Mouse (Mus musculus): ENCODE data around the gene Cops9. TPM values are rescaled to one million over a fixed set of nuclear protein-coding genes. Genes with fewer than 3 reads are reported as not detected.

Gene Cops9
- polyA plus RNA-seq, 1 experiment from 2014 or later, result 396 TPM

- no peaks in the 10 kb centered on the region for H3K4me1 ChIP-seq (replicated peaks; ENCODE audit: control insufficient read depth, insufficient read depth)
- no peaks in the 10 kb centered on the region for H3K36me3 ChIP-seq (ENCODE audit: control insufficient read depth, insufficient read depth, low read length)
- H3K4me3 ChIP-seq (ENCODE audit: low read depth, low read length), result no peak within 1 kb of the TSS
- no peaks in the 10 kb centered on the region for H3K9me3 ChIP-seq (ENCODE audit: control insufficient read depth, low read length)
- no peak within 1 kb of the TSS for H3K4me2 ChIP-seq (replicated peaks; ENCODE audit: low read depth)
- TF ChIP-seq EP300 (optimal IDR thresholded peaks at IDR 0.05) (no peak), CTCF (IDR thresholded peaks at IDR 0.05; ENCODE audit: low read depth) (peak; percentile 88)
- no peaks in the 10 kb centered on the region for H3K27me3 ChIP-seq (ENCODE audit: control insufficient read depth, insufficient read depth, low read length)
- WGBS, result 22% methylated on average over 8 of the region's 8 CpGs
- H3K27ac ChIP-seq (replicated peaks), result no peak within 1 kb of the TSS
- ATAC-seq (ENCODE audit: low FRiP score, low TSS enrichment) (peak; percentile 85), DNase-seq (ENCODE audit: low spot score) (peak; percentile 78)
- no peak within 1 kb of the TSS for H3K9ac ChIP-seq (ENCODE audit: low read length)
Measured at GRCm38 (mm10) chr1:92648673-92649072, 6.9 kb upstream of the Cops9 start, which contains the start of gene Otos. Gene Otos (minus strand): TSS chr1:92648841.

- H3K9ac ChIP-seq (ENCODE audit: low read length), result no peak overlapping the region
- no peaks in the 10 kb centered on the region for H3K36me3 ChIP-seq (ENCODE audit: control insufficient read depth, insufficient read depth, low read length)
- H3K4me3 ChIP-seq (ENCODE audit: low read depth, low read length), result no peak overlapping the region
- WGBS, result 41% methylated on average over 10 of the region's 10 CpGs
- H3K27ac ChIP-seq (replicated peaks), result no peak overlapping the region
- no peaks in the 10 kb centered on the region for H3K27me3 ChIP-seq (ENCODE audit: control insufficient read depth, insufficient read depth, low read length)
- no peak for TF ChIP-seq EP300 (optimal IDR thresholded peaks at IDR 0.05)
- TF ChIP-seq CTCF (IDR thresholded peaks at IDR 0.05; ENCODE audit: low read depth), result no peak
- H3K4me2 ChIP-seq (replicated peaks; ENCODE audit: low read depth), result no peak overlapping the region
- no peaks in the 10 kb centered on the region for H3K4me1 ChIP-seq (replicated peaks; ENCODE audit: control insufficient read depth, insufficient read depth)
- ATAC-seq (ENCODE audit: low FRiP score, low TSS enrichment), result 0 out of 2 replicates have a peak, but pooled peaks have one; percentile 21
- no peak for DNase-seq (ENCODE audit: low spot score)
- H3K9me3 ChIP-seq (ENCODE audit: control insufficient read depth, low read length), result no peaks in the 10 kb centered on the region
Measured at GRCm38 (mm10) chr1:92648197-92648596, 6.4 kb upstream of the Cops9 start.

GRCm38 (mm10) chr1:92647752-92648151, 6.0 kb upstream of the Cops9 start:
- H3K9ac ChIP-seq (ENCODE audit: low read length), result no peak overlapping the region
- ATAC-seq (ENCODE audit: low FRiP score, low TSS enrichment), result peak; percentile 33; the same call in 1 of the 2 replicates
- no peaks in the 10 kb centered on the region for H3K4me1 ChIP-seq (replicated peaks; ENCODE audit: control insufficient read depth, insufficient read depth)
- no peak overlapping the region for H3K4me3 ChIP-seq (ENCODE audit: low read depth, low read length)
- WGBS, result 7% methylated on average over 8 of the region's 8 CpGs
- no peak overlapping the region for H3K4me2 ChIP-seq (replicated peaks; ENCODE audit: low read depth)
- peak; percentile 80 for DNase-seq (ENCODE audit: low spot score)
- no peak for TF ChIP-seq EP300 (optimal IDR thresholded peaks at IDR 0.05)
- peak; percentile 88 for TF ChIP-seq CTCF (IDR thresholded peaks at IDR 0.05; ENCODE audit: low read depth)
- H3K36me3 ChIP-seq (ENCODE audit: control insufficient read depth, insufficient read depth, low read length), result no peaks in the 10 kb centered on the region
- no peak overlapping the region for H3K27ac ChIP-seq (replicated peaks)
- no peaks in the 10 kb centered on the region for H3K9me3 ChIP-seq (ENCODE audit: control insufficient read depth, low read length)
- no peaks in the 10 kb centered on the region for H3K27me3 ChIP-seq (ENCODE audit: control insufficient read depth, insufficient read depth, low read length)

GRCm38 (mm10) chr1:92647026-92647425, 5.2 kb upstream of the Cops9 start:
- TF ChIP-seq EP300 (optimal IDR thresholded peaks at IDR 0.05) (no peak), CTCF (IDR thresholded peaks at IDR 0.05; ENCODE audit: low read depth) (no peak)
- Histone ChIP-seq H3K27ac (replicated peaks) (no peak overlapping the region), H3K27me3 (ENCODE audit: control insufficient read depth, insufficient read depth, low read length) (no peaks in the 10 kb centered on the region), H3K9me3 (ENCODE audit: control insufficient read depth, low read length) (no peaks in the 10 kb centered on the region), H3K4me2 (replicated peaks; ENCODE audit: low read depth) (no peak overlapping the region), H3K36me3 (ENCODE audit: control insufficient read depth, insufficient read depth, low read length) (no peaks in the 10 kb centered on the region), H3K9ac (ENCODE audit: low read length) (no peak overlapping the region), H3K4me1 (replicated peaks; ENCODE audit: control insufficient read depth, insufficient read depth) (no peaks in the 10 kb centered on the region), H3K4me3 (ENCODE audit: low read depth, low read length) (no peak overlapping the region)
- WGBS, result 73% methylated on average over 4 of the region's 4 CpGs
- DNase-seq (ENCODE audit: low spot score), result no peak
- ATAC-seq (ENCODE audit: low FRiP score, low TSS enrichment), result no peak

- no peaks in the 10 kb centered on the region for H3K36me3 ChIP-seq (ENCODE audit: control insufficient read depth, insufficient read depth, low read length)
- DNase-seq (ENCODE audit: low spot score) (no peak), ATAC-seq (ENCODE audit: low FRiP score, low TSS enrichment) (no peak)
- H3K27ac ChIP-seq (replicated peaks), result no peak overlapping the region
- H3K9ac ChIP-seq (ENCODE audit: low read length), result no peak overlapping the region
- no peak overlapping the region for H3K4me3 ChIP-seq (ENCODE audit: low read depth, low read length)
- WGBS, result 65% methylated on average over 7 of the region's 7 CpGs
- no peak overlapping the region for H3K4me2 ChIP-seq (replicated peaks; ENCODE audit: low read depth)
- H3K9me3 ChIP-seq (ENCODE audit: control insufficient read depth, low read length), result no peaks in the 10 kb centered on the region
- no peak for TF ChIP-seq CTCF (IDR thresholded peaks at IDR 0.05; ENCODE audit: low read depth)
- no peak for TF ChIP-seq EP300 (optimal IDR thresholded peaks at IDR 0.05)
- H3K4me1 ChIP-seq (replicated peaks; ENCODE audit: control insufficient read depth, insufficient read depth), result no peaks in the 10 kb centered on the region
- H3K27me3 ChIP-seq (ENCODE audit: control insufficient read depth, insufficient read depth, low read length), result no peaks in the 10 kb centered on the region
Measured at GRCm38 (mm10) chr1:92646601-92647000, 4.8 kb upstream of the Cops9 start.

GRCm38 (mm10) chr1:92646111-92646510, 4.3 kb upstream of the Cops9 start:
- Histone ChIP-seq H3K27me3 (ENCODE audit: control insufficient read depth, insufficient read depth, low read length) (no peaks in the 10 kb centered on the region), H3K4me2 (replicated peaks; ENCODE audit: low read depth) (no peak overlapping the region), H3K27ac (replicated peaks) (no peak overlapping the region), H3K9me3 (ENCODE audit: control insufficient read depth, low read length) (no peaks in the 10 kb centered on the region), H3K4me1 (replicated peaks; ENCODE audit: control insufficient read depth, insufficient read depth) (no peaks in the 10 kb centered on the region), H3K4me3 (ENCODE audit: low read depth, low read length) (no peak overlapping the region), H3K9ac (ENCODE audit: low read length) (no peak overlapping the region), H3K36me3 (ENCODE audit: control insufficient read depth, insufficient read depth, low read length) (no peaks in the 10 kb centered on the region)
- TF ChIP-seq CTCF (IDR thresholded peaks at IDR 0.05; ENCODE audit: low read depth), result no peak
- TF ChIP-seq EP300 (optimal IDR thresholded peaks at IDR 0.05), result no peak
- 48% methylated on average over 2 of the region's 2 CpGs for WGBS
- DNase-seq (ENCODE audit: low spot score) (no peak), ATAC-seq (ENCODE audit: low FRiP score, low TSS enrichment) (no peak)

All from stomach, postnatal 0 days (tissue).